Mouse (Mus musculus): ENCODE measurements around the gene Rtn3.
"Not testable (repeated sequence)": the region's sequence is repeated elsewhere in the genome, so short reads cannot be mapped to it uniquely, and the experiment has no call there.

Gene Rtn3

GRCm38 (mm10) chr19:7423028-7423655 is 59.9 kb downstream of the Rtn3 start:
- peak; percentile 55 for DNase-seq (ENCODE audit: low read depth, low spot score)

GRCm38 (mm10) chr19:7422656-7423027 is 60.4 kb downstream of the Rtn3 start:
- peak; percentile 43 for DNase-seq (ENCODE audit: low read depth, low spot score)

GRCm38 (mm10) chr19:7421602-7422591 is 61.2 kb downstream of the Rtn3 start:
- peak; percentile 66 for DNase-seq (ENCODE audit: low read depth, low spot score)

GRCm38 (mm10) chr19:7420841-7421601 is 62.1 kb downstream of the Rtn3 start:
- no peak for DNase-seq (ENCODE audit: low read depth, low spot score)

- no peak for DNase-seq (ENCODE audit: low read depth, low spot score)
Observed at GRCm38 (mm10) chr19:7420108-7420507, 63.0 kb downstream of the Rtn3 start.

- no peak for DNase-seq (ENCODE audit: low read depth, low spot score)
Observed at GRCm38 (mm10) chr19:7419134-7419533, 63.9 kb downstream of the Rtn3 start.

GRCm38 (mm10) chr19:7417911-7418849 is 64.9 kb downstream of the Rtn3 start:
- DNase-seq (ENCODE audit: low read depth, low spot score): peak; percentile 86

GRCm38 (mm10) chr19:7416834-7417735 is 66.0 kb downstream of the Rtn3 start, which contains the start of gene 2700081O15Rik:
TSS of gene 2700081O15Rik (plus strand) at chr19:7417625.
- peak; percentile 86 for DNase-seq (ENCODE audit: low read depth, low spot score)

- DNase-seq (ENCODE audit: low read depth, low spot score): no peak
Observed at GRCm38 (mm10) chr19:7415916-7416833, 66.9 kb downstream of the Rtn3 start.

GRCm38 (mm10) chr19:7412361-7412760 is 70.7 kb downstream of the Rtn3 start:
- peak; percentile 76 for DNase-seq (ENCODE audit: low read depth, low spot score)

GRCm38 (mm10) chr19:7404623-7405229 is 78.4 kb downstream of the Rtn3 start:
- DNase-seq (ENCODE audit: low read depth, low spot score): peak; percentile 65

- no peak for DNase-seq (ENCODE audit: low read depth, low spot score)
Observed at GRCm38 (mm10) chr19:7400635-7401034, 82.4 kb downstream of the Rtn3 start.

GRCm38 (mm10) chr19:7398898-7399297 is 84.2 kb downstream of the Rtn3 start:
- not testable (repeated sequence) for DNase-seq (ENCODE audit: low read depth, low spot score)

GRCm38 (mm10) chr19:7396867-7397826 is 85.9 kb downstream of the Rtn3 start:
- peak; percentile 85 for DNase-seq (ENCODE audit: low read depth, low spot score)

GRCm38 (mm10) chr19:7388488-7388887 is 94.6 kb downstream of the Rtn3 start:
- peak; percentile 82 for DNase-seq (ENCODE audit: low read depth, low spot score)

GRCm38 (mm10) chr19:7386042-7386441 is 97.0 kb downstream of the Rtn3 start:
- peak; percentile 71 for DNase-seq (ENCODE audit: low read depth, low spot score)

Data from ZHBTc4 (cell line).